Mouse (Mus musculus): ENCODE data around the gene Ifitm6. TPM values are rescaled to one million over a fixed set of nuclear protein-coding genes. Genes with fewer than 3 reads are reported as not detected.
"Not testable (repeated sequence)": the region's sequence is repeated elsewhere in the genome, so short reads cannot be mapped to it uniquely, and the experiment has no call there.

The Ifitm6 gene
- polyA plus RNA-seq, 1 experiment from 2014 or later: 0.73 TPM

GRCm38 (mm10) chr7:141042539-141042938 lies 24.8 kb upstream of the Ifitm6 start:
- DNase-seq (ENCODE audit: low spot score): peak; percentile 51

GRCm38 (mm10) chr7:141041661-141042060 lies 23.9 kb upstream of the Ifitm6 start:
- no peak for DNase-seq (ENCODE audit: low spot score)

GRCm38 (mm10) chr7:141040867-141041606 lies 23.3 kb upstream of the Ifitm6 start:
- DNase-seq (ENCODE audit: low spot score): no peak

- DNase-seq (ENCODE audit: low spot score): no peak
Measured at GRCm38 (mm10) chr7:141039386-141040107, 21.8 kb upstream of the Ifitm6 start.

GRCm38 (mm10) chr7:141038090-141039032 lies 20.6 kb upstream of the Ifitm6 start:
- peak; percentile 20 for DNase-seq (ENCODE audit: low spot score)

- not testable (repeated sequence) for DNase-seq (ENCODE audit: low spot score)
Measured at GRCm38 (mm10) chr7:141036624-141037023, 18.9 kb upstream of the Ifitm6 start.

- no peak for DNase-seq (ENCODE audit: low spot score)
Measured at GRCm38 (mm10) chr7:141032458-141033167, 14.9 kb upstream of the Ifitm6 start.

- no peak for DNase-seq (ENCODE audit: low spot score)
Measured at GRCm38 (mm10) chr7:141030390-141030789, 12.7 kb upstream of the Ifitm6 start.

- no peak for DNase-seq (ENCODE audit: low spot score)
Measured at GRCm38 (mm10) chr7:141028831-141029230, 11.1 kb upstream of the Ifitm6 start, which contains the start of gene Gm17387. TSS of gene Gm17387 (plus strand) at chr7:141029131.

GRCm38 (mm10) chr7:141026740-141027098 lies 9.0 kb upstream of the Ifitm6 start:
- no peak for DNase-seq (ENCODE audit: low spot score)

GRCm38 (mm10) chr7:141026097-141026739 lies 8.5 kb upstream of the Ifitm6 start:
- no peak for DNase-seq (ENCODE audit: low spot score)

GRCm38 (mm10) chr7:141024865-141025838 lies 7.4 kb upstream of the Ifitm6 start:
- no peak for DNase-seq (ENCODE audit: low spot score)

GRCm38 (mm10) chr7:141021489-141022449 lies 4.0 kb upstream of the Ifitm6 start:
- no peak for DNase-seq (ENCODE audit: low spot score)

- no peak for DNase-seq (ENCODE audit: low spot score)
Measured at GRCm38 (mm10) chr7:141019028-141019427, 1.3 kb upstream of the Ifitm6 start.

- no peak for DNase-seq (ENCODE audit: low spot score)
Measured at GRCm38 (mm10) chr7:141016707-141017697, 722 bp downstream of the Ifitm6 start.

- DNase-seq (ENCODE audit: low spot score): no peak
Measured at GRCm38 (mm10) chr7:141011238-141011770, 6.4 kb downstream of the Ifitm6 start.
